Mouse (Mus musculus): ENCODE results near the gene Klc3.

Klc3 gene

DNA sequence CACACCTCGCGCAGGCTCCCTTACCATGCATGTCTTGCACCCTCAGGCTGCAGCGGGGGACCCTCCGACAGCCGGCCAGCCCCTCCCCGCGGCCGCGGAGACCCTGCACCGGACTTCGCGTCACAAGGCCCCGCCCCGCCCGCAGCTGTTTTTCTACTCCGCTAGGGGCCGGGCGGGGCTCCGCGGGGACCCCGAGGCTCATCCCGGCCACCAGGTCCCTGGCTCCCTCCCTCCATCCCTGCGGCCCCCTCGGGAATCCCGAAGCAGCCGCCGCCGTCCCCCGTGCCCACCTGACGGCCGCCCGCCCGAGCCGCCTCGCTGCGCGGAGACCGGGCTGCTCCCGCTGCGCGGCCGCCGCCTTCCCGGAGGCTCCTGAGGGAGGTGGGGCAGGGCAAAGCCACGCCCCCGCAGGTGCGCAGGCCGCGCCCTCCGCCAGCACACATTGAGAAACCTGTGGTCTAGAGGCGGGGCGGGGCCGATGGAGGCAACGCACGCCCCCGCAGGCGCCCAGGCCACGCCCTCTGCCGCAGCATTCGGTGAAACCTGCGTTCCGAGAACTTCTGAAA is at the start of gene Klc3:
Gene Klc3, minus strand, starts transcription at position 374 of the 566 bp plus-strand sequence.
- no peak for DNase-seq (ENCODE audit: low spot score in 2 of 2)

- DNase-seq (ENCODE audit: low spot score in 2 of 2): no peak
These were observed 45.3 kb upstream of the Klc3 start for GRCm38 (mm10) chr7:19449165-19449564.

GRCm38 (mm10) chr7:19447689-19448088 is 43.8 kb upstream of the Klc3 start:
- DNase-seq (ENCODE audit: low spot score in 2 of 2): peak in 1 of 2 experiments; percentile 35

DNA sequence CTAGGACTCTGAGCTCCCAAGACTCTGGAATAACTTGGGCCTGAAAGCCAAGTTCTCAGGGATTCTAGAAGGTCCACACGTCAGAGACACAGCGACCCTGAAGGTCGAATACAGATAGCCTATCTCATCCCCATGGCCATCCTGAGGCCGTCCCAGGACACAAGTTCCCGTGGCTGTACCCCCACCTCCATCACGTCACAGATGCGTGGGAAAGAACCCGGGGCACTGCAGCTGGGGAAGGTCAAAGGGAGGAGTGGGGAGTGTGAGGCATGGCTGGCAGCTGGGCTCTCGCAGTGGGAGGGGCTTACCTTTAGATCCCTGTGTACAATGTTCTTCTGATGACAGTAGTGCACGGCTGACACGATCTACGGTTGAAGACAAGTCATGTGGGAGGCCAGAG is 40.9 kb upstream of the Klc3 start:
- DNase-seq (ENCODE audit: low spot score in 2 of 2): no peak

DNA sequence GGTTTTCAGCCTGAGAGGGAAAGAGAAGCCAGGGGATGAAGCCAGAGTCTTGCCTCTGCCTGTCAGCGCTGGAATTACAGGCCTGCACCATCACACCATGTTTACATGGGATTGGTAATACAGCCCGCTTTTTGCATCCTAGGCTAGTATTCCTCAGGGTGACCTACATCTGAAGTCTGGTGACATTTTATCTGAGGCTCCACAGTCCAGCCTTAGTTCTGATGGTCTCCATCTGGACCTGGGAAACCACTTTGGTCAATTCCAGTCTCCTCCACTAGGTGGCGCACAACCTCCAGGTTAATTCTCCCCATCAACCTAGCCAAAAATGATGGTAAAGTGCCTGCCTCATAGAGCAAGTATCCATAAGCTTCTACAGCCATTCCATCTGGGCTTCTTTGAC is 39.4 kb upstream of the Klc3 start:
- peak in 1 of 2 experiments; percentile 90 for DNase-seq (ENCODE audit: low spot score in 2 of 2)

DNA sequence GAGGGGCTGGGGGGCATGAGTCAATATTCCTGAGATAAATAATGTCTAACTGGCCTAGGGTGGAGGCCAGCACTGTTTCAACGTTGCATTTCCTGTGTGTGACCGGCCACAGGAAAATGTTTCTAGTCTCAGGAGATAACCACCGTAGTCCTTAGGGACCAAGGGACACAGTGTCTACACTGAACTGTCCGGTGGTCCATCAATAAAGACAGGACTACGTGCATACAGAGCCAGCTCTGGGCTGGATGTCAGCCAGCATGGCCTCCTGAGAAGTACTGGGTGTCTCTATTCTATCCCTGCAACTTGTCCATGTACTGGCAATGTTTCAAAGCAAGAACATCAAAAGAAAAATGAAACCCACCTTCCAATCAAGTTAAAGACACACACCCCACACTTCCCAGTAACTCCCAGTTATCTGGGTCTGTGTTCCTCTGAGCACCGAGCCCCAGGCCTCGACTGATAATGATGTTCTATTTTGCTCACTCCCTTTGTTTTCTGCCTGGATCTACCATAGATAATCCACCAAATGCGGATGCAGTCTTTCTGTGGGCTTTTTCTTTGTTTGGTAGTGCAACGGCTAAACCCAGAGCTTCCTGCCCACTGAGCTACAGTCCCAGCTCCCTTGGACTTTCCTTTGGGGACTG is 37.7 kb upstream of the Klc3 start:
- no peak for DNase-seq (ENCODE audit: low spot score in 2 of 2)

DNA sequence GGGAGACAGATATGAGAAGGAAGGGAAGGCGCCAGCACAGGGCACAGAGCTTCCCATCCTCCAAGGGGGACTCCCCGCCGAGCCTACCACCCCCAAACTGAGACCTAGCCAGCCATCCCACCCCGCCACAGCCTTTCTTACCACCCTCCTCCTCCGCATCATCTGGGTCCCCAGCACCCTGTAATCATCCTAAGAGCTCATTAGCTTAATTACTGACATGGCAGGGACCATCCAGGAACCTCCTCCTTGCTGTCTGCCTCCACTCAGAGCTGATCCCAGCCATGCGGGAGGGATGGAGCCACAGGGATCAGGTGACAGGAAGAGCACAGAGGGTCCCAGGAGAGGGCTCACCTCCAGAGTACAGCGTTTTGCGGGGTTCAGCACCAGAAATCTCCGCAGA is 33.1 kb upstream of the Klc3 start:
- DNase-seq (ENCODE audit: low spot score in 2 of 2): no peak

GRCm38 (mm10) chr7:19436276-19436675 is 32.4 kb upstream of the Klc3 start:
- no peak for DNase-seq (ENCODE audit: low spot score in 2 of 2)

GRCm38 (mm10) chr7:19432475-19432874 is 28.6 kb upstream of the Klc3 start:
- DNase-seq (ENCODE audit: low spot score in 2 of 2): no peak

DNA sequence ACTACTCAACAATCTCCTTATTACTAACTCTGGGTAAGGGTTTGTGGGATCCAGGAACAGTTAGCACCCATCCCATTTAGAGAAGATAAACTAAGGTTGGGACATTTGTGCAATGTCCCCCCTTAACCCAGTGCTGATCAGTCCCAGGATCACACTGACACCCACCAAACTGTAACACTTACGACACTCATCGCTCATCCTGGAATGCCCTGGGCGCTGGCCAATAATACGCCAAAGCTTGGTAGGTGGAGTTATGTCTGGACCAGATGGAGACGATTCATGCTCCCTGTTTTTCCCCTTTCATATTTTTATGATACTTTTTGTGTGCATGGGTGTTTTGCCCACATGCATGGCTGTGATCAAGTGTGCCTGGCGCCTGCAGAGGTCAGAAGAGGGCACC is 26.5 kb upstream of the Klc3 start:
- DNase-seq (ENCODE audit: low spot score in 2 of 2): no peak

- no peak for DNase-seq (ENCODE audit: low spot score in 2 of 2)
These were observed 25.8 kb upstream of the Klc3 start for GRCm38 (mm10) chr7:19429726-19430125.

DNA sequence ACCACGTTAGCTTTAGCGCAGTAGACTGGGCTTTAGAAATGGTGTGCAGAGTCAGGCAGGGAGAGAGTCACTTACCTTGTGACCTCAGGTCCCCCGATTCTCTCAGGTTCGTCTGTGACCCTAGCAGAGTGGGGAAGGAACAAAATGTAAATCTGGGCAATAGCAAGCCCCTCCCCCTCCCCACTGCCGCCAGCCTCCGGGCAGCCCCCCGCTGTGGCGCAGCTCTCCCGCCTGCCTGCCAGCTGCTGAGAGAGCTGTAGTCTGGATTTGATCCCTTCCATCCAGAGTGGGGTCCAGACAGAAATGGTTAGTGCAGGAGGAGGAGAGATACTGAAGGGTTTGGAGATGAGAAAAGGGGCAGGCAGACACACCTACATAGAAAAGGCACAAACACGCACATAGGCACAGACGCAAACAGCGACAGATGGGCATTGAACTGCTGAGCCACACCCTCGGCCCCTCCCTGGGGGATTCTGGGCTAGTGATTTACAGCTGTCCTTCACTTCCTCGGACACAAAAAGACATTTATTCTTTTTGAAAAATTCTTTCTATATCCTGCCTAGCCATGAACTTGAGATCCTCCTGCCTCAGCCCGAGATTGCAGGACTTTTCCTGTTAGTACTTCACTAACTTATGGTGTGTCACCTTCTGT is 24.2 kb upstream of the Klc3 start:
- DNase-seq (ENCODE audit: low spot score in 2 of 2): no peak

DNA sequence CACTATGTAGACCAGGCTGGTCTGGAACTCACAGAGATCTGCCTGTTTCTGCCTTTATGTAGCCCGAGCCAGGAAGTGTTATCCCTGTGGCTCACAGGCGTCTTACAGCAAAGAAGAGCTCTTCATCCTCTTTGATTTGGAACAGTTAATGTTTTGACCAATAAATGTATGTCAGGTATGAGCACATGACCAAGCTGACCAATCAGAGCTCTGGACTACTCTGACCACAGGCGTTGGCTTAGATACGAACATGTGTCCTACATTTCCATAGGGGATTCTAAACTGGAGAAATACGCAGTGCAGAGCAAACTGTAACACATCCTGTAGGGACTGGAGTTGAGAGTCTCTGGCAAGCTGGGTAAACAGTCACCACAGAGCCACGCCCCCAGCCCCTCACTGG is 23.0 kb upstream of the Klc3 start:
- no peak for DNase-seq (ENCODE audit: low spot score in 2 of 2)

DNA sequence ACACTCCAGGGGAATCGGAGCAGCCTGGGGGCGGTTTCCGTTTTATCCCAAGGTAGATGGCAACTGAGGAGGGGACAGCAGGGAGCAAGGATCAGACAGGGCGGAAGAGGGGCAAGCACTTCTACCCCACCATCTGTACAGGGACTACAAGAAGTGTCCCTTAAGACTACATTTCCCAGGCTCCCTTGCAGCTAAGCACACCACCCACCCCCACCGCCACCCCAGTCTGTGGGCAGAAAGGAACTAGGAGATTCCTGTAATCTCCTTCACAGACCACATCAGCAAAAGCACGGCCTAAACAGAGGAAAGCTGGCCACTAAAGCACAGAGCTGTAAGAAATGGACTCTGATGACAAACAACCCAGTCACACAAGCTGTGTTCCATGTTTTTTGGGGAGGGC is 22.4 kb upstream of the Klc3 start:
- DNase-seq (ENCODE audit: low spot score in 2 of 2): no peak

DNA sequence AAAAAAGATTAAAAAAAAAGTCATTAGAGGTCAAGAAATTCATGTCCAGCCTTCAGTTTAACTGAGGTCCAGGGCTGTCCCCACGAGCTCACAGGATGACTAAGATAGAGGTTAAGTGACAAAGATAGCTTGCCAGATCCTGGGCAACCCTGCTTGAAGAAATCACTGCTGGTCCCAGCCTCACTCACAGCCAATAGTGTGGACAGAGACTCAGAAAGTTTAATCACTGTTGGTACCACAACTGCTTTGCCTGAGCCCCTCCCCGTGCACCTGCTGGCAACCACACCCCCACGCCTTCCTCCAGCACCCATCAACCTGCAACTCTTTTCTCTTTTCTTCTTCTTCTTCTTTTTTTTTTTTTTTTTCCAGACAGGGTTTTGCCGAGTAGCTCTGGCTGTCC is 20.1 kb upstream of the Klc3 start:
- DNase-seq (ENCODE audit: low spot score in 2 of 2): no peak

DNA sequence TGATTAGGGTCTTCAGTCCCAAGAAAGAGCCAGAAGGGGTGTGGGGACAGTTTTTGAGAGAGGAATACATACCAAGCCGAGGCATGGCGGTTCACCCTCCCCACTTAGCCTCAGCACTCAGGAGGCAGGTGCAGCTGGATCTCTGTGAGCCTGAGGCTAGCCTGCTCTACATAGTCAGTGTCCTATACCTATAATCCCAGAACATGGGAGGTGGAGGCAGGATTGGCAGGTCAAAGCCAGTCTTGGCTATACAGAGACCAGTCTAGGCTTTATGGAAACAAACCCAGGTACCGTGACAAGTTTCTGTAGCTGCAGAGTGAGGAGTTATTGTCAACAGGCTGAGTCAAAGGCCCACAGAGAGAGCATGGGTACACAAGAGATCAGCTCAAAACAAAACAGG is 19.2 kb upstream of the Klc3 start:
- no peak for DNase-seq (ENCODE audit: low spot score in 2 of 2)

DNA sequence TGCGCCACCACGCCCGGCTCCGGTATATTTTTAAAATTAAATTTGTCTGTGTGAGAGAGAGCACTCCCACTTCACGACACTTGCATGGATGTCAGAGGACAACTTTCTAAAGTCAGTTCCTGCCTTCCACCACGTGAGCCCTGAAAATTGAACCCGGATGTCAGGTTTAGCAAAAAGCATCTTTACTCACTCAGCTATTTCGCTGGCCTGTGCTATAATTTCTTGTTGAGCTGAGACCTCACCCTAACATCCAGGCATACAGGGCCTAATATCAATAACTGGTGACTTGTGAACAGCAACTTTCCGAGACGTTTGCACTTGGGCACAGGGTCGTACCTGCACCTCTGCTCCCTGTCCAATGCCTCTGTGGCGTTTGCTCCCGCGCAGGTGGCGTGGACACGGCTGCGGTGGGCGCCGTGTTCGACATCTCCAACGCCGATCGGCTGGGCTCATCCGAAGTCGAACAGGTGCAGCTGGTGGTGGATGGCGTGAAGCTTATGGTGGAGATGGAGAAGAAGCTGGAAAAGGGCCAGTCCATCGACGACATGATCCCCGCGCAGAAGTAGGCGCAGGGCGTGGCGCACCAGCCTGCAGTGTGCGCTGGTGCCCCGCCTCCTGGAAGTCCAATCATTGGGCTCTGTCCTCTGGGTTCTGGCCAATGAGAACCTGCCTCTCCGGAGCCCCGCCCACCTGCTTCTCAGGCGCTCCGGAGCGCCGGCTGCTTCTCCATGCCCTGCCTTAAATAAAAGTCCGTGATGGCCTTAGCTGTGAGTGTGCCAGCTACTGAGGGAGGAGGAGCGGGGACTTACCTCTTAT is 17.1 kb upstream of the Klc3 start:
- DNase-seq (ENCODE audit: low spot score in 2 of 2): peak; percentile 57 to 90

GRCm38 (mm10) chr7:19420121-19420520 is 16.2 kb upstream of the Klc3 start:
- no peak for DNase-seq (ENCODE audit: low spot score in 2 of 2)

DNA sequence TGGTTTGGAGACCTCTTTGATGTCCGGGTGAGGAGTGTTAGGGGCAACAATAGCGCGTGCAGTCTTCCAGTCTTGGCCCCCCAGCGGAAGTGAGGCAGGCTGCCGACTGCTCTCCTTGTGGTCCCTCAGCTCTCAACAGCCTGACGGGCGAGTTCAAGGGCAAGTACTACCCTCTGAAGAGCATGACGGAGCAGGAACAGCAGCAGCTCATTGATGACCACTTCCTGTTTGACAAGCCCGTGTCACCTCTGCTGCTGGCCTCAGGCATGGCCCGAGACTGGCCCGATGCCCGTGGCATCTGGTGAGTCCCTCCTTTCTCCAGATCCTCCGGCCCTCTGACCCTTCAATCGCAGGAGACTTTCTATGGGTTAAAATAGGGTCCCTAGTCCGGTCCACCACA is 12.7 kb upstream of the Klc3 start:
- DNase-seq (ENCODE audit: low spot score in 2 of 2): no peak

GRCm38 (mm10) chr7:19413525-19413924 is 9.6 kb upstream of the Klc3 start:
- no peak for DNase-seq (ENCODE audit: low spot score in 2 of 2)

- DNase-seq (ENCODE audit: low spot score in 2 of 2): no peak
These were observed 7.9 kb upstream of the Klc3 start for GRCm38 (mm10) chr7:19411783-19412182.

DNA sequence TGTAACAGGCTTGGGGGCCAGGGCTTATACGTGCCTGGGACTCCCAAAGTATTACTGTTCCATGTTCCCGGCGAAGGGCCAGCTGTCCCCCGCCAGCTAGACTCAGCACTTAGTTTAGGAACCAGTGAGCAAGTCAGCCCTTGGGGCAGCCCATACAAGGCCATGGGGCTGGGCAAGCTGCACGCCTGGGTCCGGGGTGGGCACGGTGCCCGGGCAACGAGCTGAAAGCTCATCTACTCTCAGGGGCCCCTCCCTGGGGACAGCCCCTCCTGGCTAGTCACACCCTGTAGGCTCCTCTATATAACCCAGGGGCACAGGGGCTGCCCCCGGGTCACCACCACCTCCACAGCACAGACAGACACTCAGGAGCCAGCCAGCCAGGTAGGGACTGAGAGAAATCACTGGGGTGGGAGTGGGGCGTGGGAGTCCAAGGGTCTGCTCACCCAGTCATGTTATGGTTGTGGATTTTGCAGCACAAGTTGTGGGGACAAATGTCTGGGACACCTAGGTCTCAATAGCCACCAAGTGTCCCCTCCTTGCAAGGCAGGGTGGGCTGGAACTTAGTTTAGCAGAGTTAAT is 7.0 kb upstream of the Klc3 start:
- no peak for DNase-seq (ENCODE audit: low spot score in 2 of 2)
